Mouse (Mus musculus): ENCODE results near the gene Id1. TPM values are rescaled to one million over a fixed set of nuclear protein-coding genes. Genes with fewer than 3 reads are reported as not detected.

The Id1 gene
- total RNA-seq, 2 experiments from 2014 or later = 22.4 to 24.2 TPM

DNA sequence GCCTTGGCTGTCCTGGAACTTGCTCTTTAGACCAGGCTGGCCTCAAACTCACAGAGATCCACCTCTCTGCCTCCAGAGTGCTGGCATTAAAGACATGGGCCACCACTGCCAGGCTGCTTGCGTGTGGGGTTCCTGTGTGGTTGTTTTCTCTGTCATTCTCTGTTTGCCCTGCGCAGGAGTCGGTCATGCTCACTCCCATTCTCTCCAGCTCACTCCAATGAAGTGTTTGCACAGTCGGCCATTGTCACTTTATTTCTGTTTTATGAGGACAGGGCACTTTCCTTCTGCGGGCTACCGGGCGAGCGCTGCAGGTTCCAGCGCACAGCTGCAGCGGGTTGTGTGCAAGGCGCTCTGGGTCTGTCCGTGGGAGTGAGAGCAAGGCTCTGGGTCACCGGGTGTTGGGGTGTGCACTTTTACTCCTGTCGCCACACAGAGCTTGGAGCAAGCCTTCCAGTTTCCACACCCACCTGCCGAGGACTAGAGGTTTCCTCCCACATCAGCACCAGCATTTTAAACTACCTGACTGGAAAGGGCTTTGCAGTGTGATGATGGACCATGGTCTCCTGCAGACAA lies 10.8 kb upstream of the Id1 start:
- intact Hi-C loops (cut with DNase I) = no loop called here
- no peak for DNase-seq (ENCODE audit: extremely low spot score in 1 of 2, low spot score in 2 of 2)
- Histone ChIP-seq H3K4me3 (no peak overlapping the region), H3K27ac (peak overlapping the region; percentile 6; the same call in 1 of the 2 replicates)
- no peak for TF ChIP-seq CTCF (IDR thresholded peaks at IDR 0.05)

DNA sequence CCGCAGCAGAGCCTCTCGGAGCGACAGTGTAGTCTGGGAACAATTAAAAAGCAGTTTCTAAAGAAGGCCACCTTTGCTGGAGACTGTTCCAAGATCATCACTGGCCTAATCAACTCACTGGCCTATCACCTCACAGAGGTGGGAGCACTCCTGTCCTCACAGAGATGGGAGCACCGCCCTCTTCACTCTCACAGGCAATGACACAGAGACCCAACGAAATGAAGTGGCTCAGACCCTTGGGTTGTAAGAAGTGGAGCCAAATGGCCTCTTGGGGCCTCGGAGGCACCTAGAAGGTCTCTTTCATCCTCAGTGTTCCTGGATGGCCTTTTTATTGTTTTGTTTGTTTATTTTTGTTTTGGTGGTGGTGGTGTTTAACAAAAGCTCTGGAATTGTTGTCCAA lies 9.8 kb upstream of the Id1 start:
- H3K4me3 ChIP-seq = no peak overlapping the region
- no peak overlapping the region; the same call in 1 of the 2 replicates for H3K27ac ChIP-seq
- intact Hi-C loops (cut with DNase I) = no loop called here
- DNase-seq (ENCODE audit: extremely low spot score in 1 of 2, low spot score in 2 of 2) = no peak
- TF ChIP-seq CTCF (IDR thresholded peaks at IDR 0.05) = no peak

DNA sequence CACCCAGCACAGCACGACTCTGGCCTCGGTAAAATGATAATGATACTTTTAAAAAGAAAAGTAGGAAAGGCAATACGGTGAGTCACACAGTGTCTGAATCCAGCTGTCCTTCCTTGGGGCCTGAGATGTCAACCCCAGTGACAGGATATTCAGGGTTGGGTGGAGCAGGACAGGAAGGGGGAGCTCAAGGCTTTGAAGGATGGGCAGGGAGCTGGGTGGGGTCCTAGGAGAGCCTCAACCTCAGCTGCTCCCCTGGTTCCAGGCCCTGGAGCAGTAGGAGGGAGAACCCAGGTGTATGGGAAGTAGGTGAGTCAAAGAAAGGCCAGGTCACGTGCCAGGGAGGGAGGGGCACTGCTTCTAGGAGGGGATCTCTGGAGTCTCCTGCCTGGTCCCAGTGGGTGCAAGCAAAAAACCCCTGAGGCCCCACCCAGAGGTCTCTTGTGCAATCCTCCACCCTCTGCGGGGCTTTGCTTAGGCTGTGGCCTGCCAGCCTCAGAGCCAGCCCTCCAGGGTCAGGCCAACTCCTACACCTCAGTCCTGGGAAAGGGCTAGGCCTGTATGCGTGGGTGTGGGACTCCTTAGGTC lies 9.2 kb upstream of the Id1 start:
- Histone ChIP-seq H3K27ac (peak overlapping the region; percentile 67), H3K4me3 (no peak overlapping the region)
- no peak for DNase-seq (ENCODE audit: extremely low spot score in 1 of 2, low spot score in 2 of 2)
- TF ChIP-seq CTCF (IDR thresholded peaks at IDR 0.05) = no peak
- intact Hi-C loops (cut with DNase I) = no loop called here

DNA sequence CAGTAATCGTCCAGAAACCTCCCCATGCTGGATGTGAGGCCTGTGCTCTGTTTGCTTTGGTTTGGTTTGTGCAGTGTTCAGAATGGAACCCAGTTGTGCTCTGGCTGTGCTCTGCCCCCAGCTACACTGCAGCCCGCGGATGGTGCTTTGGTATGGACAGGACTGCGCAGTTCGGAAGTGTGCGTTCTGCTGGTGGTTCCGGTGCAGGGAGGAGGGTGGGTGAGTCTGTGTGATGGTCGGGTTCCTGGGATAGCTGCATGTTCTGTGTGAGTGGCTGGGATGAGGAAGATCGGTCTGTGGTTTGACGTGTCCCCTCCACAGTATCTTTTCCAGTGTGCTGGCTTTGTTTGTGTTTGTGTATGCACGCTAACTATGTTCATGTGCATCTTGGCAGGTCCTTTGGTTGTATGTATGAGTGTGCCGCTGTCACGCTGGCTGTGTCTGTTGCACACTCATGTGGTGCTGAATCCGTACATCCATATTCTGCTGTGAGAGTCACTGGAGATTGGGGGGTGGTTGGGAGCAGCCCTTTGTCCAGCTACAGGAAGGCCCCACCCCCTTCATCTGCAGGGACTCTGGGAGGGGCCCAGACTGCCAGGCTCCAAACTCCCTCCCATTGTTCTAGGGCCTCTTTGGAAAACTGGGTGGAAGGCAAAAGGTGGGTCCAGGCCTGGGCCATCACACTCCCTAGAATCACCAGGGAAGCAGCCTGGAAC lies 8.1 kb upstream of the Id1 start:
- Histone ChIP-seq H3K27ac (peak overlapping the region; percentile 67), H3K4me3 (no peak overlapping the region)
- intact Hi-C loops (cut with DNase I) = no loop called here
- DNase-seq (ENCODE audit: extremely low spot score in 1 of 2, low spot score in 2 of 2) = no peak
- TF ChIP-seq CTCF (IDR thresholded peaks at IDR 0.05) = no peak

DNA sequence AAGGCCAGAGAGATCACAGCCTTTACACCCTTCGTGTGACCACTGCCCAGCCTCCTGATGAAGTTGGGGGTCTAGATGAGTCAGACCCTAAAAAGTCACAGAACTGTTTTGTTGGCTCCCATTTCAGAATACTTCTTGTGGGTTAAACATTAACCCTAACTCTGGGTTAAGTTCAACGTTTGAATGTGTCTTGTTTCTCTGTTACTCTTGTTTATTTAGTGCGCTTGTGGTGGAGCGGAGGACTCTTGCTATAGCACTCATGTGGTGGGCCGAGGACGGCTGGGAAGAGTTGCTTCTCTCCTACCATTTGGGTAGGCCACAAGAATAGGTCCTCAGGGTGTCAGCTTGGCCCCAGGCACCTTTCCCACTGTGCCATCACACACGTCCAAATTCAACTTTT lies 7.5 kb upstream of the Id1 start:
- intact Hi-C loops (cut with DNase I) = no loop called here
- no peak for TF ChIP-seq CTCF (IDR thresholded peaks at IDR 0.05)
- DNase-seq (ENCODE audit: extremely low spot score in 1 of 2, low spot score in 2 of 2) = no peak
- H3K27ac ChIP-seq = peak overlapping the region; percentile 61
- H3K4me3 ChIP-seq = no peak overlapping the region

DNA sequence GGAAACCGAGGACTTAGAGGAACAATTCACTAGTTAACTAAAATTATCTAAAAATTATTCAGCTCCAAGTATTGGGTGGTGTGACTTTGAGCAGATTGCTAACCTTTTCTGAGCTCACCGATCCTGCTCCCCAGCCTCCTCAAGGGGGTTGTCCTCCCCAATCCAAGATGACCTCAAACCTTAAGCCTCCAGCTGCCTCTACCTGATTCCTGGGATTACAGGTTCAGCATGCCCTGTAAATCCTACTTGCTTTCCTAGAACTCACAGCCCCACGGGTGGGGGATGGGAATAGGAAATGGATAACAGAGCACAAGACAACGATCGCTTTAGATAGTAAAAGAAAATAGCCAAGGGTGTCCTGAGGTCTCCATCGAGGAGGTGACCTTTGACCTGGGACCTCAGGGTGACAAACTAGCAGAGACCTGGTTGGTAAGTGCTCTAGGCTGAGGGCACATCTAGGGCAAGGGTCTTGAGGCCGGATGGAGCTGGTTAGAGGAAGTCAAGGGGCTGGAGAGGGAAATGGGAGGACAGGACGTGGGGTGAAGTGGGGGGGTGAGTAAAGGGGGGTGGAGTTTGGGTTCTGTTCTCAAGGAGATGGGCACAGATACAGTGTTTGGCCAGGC lies 6.9 kb upstream of the Id1 start:
- peak overlapping the region; percentile 61 for H3K27ac ChIP-seq

DNA sequence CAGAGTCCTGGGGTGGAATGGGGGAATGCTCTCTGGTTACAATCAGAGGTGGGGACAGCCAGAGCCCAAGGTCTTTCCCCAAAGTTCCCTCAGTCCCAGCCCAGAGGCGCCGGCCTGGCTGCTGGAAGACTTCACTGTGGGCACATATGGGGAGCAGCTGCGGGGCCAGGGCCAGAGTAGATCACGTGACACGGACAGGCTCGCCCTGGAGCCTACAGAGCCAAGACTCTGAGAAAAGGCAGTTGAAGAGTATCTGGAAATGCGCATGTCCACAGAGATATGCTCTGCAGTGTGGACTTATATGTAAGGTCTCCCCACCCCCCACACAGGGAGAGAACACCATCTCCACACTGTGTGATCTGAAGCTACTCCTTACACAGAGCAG lies 6.4 kb upstream of the Id1 start:
- Histone ChIP-seq H3K4me3 (no peak overlapping the region), H3K27ac (no peak overlapping the region)
- no peak for DNase-seq (ENCODE audit: extremely low spot score in 1 of 2, low spot score in 2 of 2)
- intact Hi-C loops (cut with DNase I) = no loop called here
- no peak for TF ChIP-seq CTCF (IDR thresholded peaks at IDR 0.05)

More for the DNA sequence above, 6.9 kb upstream of the Id1 start:
- TF ChIP-seq CTCF (IDR thresholded peaks at IDR 0.05) = no peak
- no peak for DNase-seq (ENCODE audit: extremely low spot score in 1 of 2, low spot score in 2 of 2)
- intact Hi-C loops (cut with DNase I) = no loop called here
- H3K4me3 ChIP-seq = no peak overlapping the region

DNA sequence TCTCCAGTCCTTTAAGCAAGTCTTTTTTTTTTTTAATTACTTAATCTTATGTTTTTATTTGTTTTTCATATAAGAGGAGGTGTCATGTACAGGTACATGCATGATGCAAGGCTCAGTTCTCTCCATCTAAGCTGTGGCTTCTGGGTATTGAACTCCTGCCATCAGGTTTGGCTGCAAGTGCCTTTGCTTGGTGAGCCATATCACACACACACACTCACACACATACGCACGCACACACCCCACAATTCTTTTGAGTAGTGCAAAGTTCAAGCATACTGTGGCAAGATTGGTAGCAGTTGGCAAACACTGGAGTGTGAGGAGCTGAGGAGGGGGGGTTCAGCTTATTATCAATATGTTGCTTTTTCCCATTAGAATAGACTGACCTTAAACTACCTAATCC lies 2.9 kb upstream of the Id1 start:
- DNase-seq (ENCODE audit: extremely low spot score in 1 of 2, low spot score in 2 of 2) = no peak
- no peak overlapping the region for H3K4me3 ChIP-seq
- intact Hi-C loops (cut with DNase I) = no loop called here
- no peak for TF ChIP-seq CTCF (IDR thresholded peaks at IDR 0.05)
- H3K27ac ChIP-seq = no peak overlapping the region

DNA sequence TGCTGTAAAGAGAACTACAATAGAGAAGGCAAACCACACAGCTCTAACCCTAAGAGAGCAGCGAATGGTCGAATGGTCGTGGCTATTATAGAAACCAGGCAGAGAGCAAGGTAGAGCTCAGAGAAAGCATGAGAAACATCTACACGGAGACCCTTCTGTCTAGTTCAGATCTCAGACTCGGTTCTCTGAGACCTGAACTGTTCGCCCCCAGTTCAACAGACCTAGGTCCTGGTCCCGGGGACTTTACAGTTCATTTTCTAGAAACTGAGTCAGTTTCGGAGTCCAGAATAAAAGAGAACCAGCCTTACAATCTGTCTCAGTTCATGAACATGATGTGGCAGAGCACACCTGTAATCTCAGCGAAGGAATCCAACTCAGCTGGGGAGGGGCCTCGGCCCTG lies 1.6 kb upstream of the Id1 start:
- intact Hi-C loops (cut with DNase I) = loop anchor here (2.0 kb wide), 2 partner anchors 28 to 38 kb away; no protein-coding TSS in a partner anchor
- no peak for TF ChIP-seq CTCF (IDR thresholded peaks at IDR 0.05)
- H3K4me3 ChIP-seq = peak overlapping the region; percentile 42
- H3K27ac ChIP-seq = peak overlapping the region; percentile 54
- no peak for DNase-seq (ENCODE audit: extremely low spot score in 1 of 2, low spot score in 2 of 2)

DNA sequence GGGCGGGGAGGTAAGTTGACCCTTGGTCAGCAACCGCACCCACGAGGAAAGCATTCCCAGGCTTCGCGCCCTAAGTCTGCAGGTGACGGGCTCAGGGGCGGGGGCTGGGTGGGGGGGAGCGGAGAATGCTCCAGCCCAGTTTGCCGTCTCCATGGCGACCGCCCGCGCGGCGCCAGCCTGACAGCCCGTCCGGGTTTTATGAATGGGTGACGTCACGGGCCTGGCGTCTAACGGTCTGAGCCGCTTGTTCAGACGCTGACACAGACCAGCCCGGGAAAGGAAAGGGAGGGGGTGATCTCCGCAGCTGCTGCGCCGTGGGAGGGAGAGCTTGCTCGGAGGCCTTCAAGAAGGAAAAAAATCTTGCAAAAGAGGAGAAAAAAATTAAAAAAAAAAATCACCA lies 1.1 kb upstream of the Id1 start:
- Histone ChIP-seq H3K4me3 (peak overlapping the region; percentile 42), H3K27ac (peak overlapping the region; percentile 82)
- TF ChIP-seq CTCF (IDR thresholded peaks at IDR 0.05) = no peak
- intact Hi-C loops (cut with DNase I) = loop anchor here (2.0 kb wide), 2 partner anchors 28 to 38 kb away; no protein-coding TSS in a partner anchor
- peak; percentile 90 to 92 for DNase-seq (ENCODE audit: extremely low spot score in 1 of 2, low spot score in 2 of 2)

DNA sequence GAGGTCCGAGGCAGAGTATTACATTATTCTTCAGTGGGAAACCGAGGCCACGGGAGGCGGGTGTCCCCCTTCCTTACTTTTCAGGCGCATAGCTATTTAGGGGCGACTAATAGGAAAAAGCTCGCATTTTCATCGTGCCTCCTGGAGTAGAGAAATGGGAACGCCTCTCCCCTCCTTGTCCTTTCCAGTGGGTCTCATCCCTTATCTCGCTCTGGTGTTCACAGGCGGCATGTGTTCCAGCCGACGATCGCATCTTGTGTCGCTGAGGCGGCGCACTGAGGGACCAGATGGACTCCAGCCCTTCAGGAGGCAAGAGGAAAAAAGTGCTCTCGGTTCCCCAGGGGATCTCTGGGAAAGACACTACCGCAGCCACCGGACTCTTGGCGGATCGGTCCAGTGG lies 697 bp downstream of the Id1 start:
- Histone ChIP-seq H3K27ac (peak overlapping the region; percentile 79), H3K4me3 (peak overlapping the region; percentile 42)
- intact Hi-C loops (cut with DNase I) = no loop called here
- no peak for TF ChIP-seq CTCF (IDR thresholded peaks at IDR 0.05)
- DNase-seq (ENCODE audit: extremely low spot score in 1 of 2, low spot score in 2 of 2) = no peak

Measured in left cerebral cortex, adult 2 months (tissue).